In genomic region chr5:30886209-30886608, GRCm38 (mm10) we compare ENCODE assay signal across 9 mouse cellular contexts. TPM values are rescaled to one million over a fixed set of nuclear protein-coding genes. Genes with fewer than 3 reads are reported as not detected.
DNase-seq lines count a peak whose midpoint lies in the region; ATAC-seq and TF ChIP-seq lines count a peak whose summit lies in the region.
"Had no signal": no experiment of that assay in that cellular context is flagged by ENCODE, and none has a peak within 500 bp of the region (broad histone marks: within the 10 kb centered on the region; RNA-seq: fewer than 3 reads in every experiment).

No protein-coding gene starts in this region.

- no peaks in the 10 kb centered on the region for H3K27me3 ChIP-seq in heart, embryonic 13.5 days (replicated peaks)
- no peaks in the 10 kb centered on the region for H3K27me3 ChIP-seq in midbrain, embryonic 10.5 days (ENCODE audit: low read depth, poor library complexity, severe bottlenecking)
- no peaks in the 10 kb centered on the region for H3K27me3 ChIP-seq in midbrain, embryonic 11.5 days (ENCODE audit: control insufficient read depth, insufficient read depth, low read length)
- H3K27me3 ChIP-seq in intestine, postnatal 0 days (replicated peaks; ENCODE audit: control insufficient read depth, insufficient read depth, low read length), result no peaks in the 10 kb centered on the region
- H3K27me3 ChIP-seq in neural tube, embryonic 14.5 days (ENCODE audit: control insufficient read depth, insufficient read depth, low read length), result no peaks in the 10 kb centered on the region

- peak overlapping the region; percentile 82 for H3K4me2 ChIP-seq in heart, embryonic 13.5 days
- H3K4me2 ChIP-seq in midbrain, embryonic 11.5 days, result no peak overlapping the region; the same call in 1 of the 2 replicates
- peak overlapping the region; percentile 91; the same call in 1 of the 2 replicates for H3K4me2 ChIP-seq in intestine, postnatal 0 days (replicated peaks; ENCODE audit: low read depth)
- H3K4me2 ChIP-seq in neural tube, embryonic 14.5 days (ENCODE audit: low read depth, low read length), result peak overlapping the region; percentile 71

- peaks cover 25% of the 10 kb centered on the region for H3K4me1 ChIP-seq in heart, embryonic 13.5 days
- H3K4me1 ChIP-seq in midbrain, embryonic 10.5 days, result peaks cover 30% of the 10 kb centered on the region
- peaks cover 13% of the 10 kb centered on the region for H3K4me1 ChIP-seq in midbrain, embryonic 11.5 days (ENCODE audit: control insufficient read depth, insufficient read depth, low read length)
- H3K4me1 ChIP-seq in intestine, postnatal 0 days (replicated peaks; ENCODE audit: control insufficient read depth, insufficient read depth, low read length), result no peaks in the 10 kb centered on the region
- H3K4me1 ChIP-seq in neural tube, embryonic 14.5 days (ENCODE audit: control insufficient read depth, insufficient read depth, low read length), result peaks cover 14% of the 10 kb centered on the region

- no peak overlapping the region; the same call in 1 of the 2 replicates for H3K27ac ChIP-seq in heart, embryonic 13.5 days (replicated peaks)
- peak overlapping the region; percentile 94; the same call in 1 of the 2 replicates for H3K27ac ChIP-seq in midbrain, embryonic 10.5 days (replicated peaks)
- no peak overlapping the region for H3K27ac ChIP-seq in midbrain, embryonic 11.5 days (ENCODE audit: low read depth, low read length)
- H3K27ac ChIP-seq in intestine, postnatal 0 days (ENCODE audit: low read depth, low read length), result no peak overlapping the region
- H3K27ac ChIP-seq in neural tube, embryonic 14.5 days (ENCODE audit: low read depth, low read length), result no peak overlapping the region

- WGBS in heart, embryonic 13.5 days, result 38% methylated on average over 4 of the region's 4 CpGs
- WGBS in midbrain, embryonic 10.5 days, result 63% methylated on average over 4 of the region's 4 CpGs
- WGBS in midbrain, embryonic 11.5 days, result 47% methylated on average over 4 of the region's 4 CpGs
- 34% methylated on average over 4 of the region's 4 CpGs for WGBS in intestine, postnatal 0 days
- WGBS in neural tube, embryonic 14.5 days, result 58% methylated on average over 4 of the region's 4 CpGs

- ATAC-seq in heart, embryonic 13.5 days (ENCODE audit: extremely low read depth, insufficient number of reproducible peaks, low FRiP score, low TSS enrichment), result no peak
- no peak for ATAC-seq in midbrain, embryonic 11.5 days (ENCODE audit: low FRiP score)
- no peak for ATAC-seq in intestine, postnatal 0 days
- no peak for ATAC-seq in neural tube, embryonic 14.5 days (ENCODE audit: low read depth)

- H3K4me3 ChIP-seq in heart, embryonic 13.5 days, result peak overlapping the region; percentile 87
- H3K4me3 ChIP-seq in midbrain, embryonic 10.5 days, result peak overlapping the region; percentile 73
- H3K4me3 ChIP-seq in midbrain, embryonic 11.5 days (ENCODE audit: low read depth, low read length), result no peak overlapping the region
- H3K4me3 ChIP-seq in intestine, postnatal 0 days (ENCODE audit: low read depth, low read length), result no peak overlapping the region
- no peak overlapping the region for H3K4me3 ChIP-seq in neural tube, embryonic 14.5 days (ENCODE audit: low read depth, low read length)

- no peaks in the 10 kb centered on the region for H3K9me3 ChIP-seq in heart, embryonic 13.5 days
- no peaks in the 10 kb centered on the region for H3K9me3 ChIP-seq in midbrain, embryonic 10.5 days (replicated peaks)
- no peaks in the 10 kb centered on the region for H3K9me3 ChIP-seq in midbrain, embryonic 11.5 days (ENCODE audit: control insufficient read depth, low read length)
- H3K9me3 ChIP-seq in intestine, postnatal 0 days (ENCODE audit: control insufficient read depth), result no peaks in the 10 kb centered on the region
- H3K9me3 ChIP-seq in neural tube, embryonic 14.5 days (ENCODE audit: control insufficient read depth, low read length), result no peaks in the 10 kb centered on the region

- intact Hi-C loops in heart, postnatal 25 days (cut with DNase I), result no loop called here

- no peak overlapping the region for H3K9ac ChIP-seq in heart, embryonic 13.5 days
- no peak overlapping the region for H3K9ac ChIP-seq in midbrain, embryonic 11.5 days (ENCODE audit: low read length)
- no peak overlapping the region for H3K9ac ChIP-seq in intestine, postnatal 0 days (ENCODE audit: low read depth, low read length)
- no peak overlapping the region for H3K9ac ChIP-seq in neural tube, embryonic 14.5 days (replicated peaks; ENCODE audit: low read depth, low read length)

- DNase-seq in heart, postnatal 25 days (ENCODE audit: low spot score), result no peak
- no peak for DNase-seq in midbrain, embryonic 10.5 days (ENCODE audit: low spot score)
- no peak for DNase-seq in midbrain, embryonic 11.5 days (ENCODE audit: low spot score, missing footprints)
- no peak for DNase-seq in frontal cortex, postnatal 10 days (ENCODE audit: low spot score in 2 of 2)
- DNase-seq in left cerebral cortex, adult 18-20 months (ENCODE audit: low spot score in 2 of 2), result no peak
- DNase-seq: thymus, adult 18-20 months had no signal

- TF ChIP-seq CTCF in intestine, postnatal 0 days (IDR thresholded peaks at IDR 0.05; ENCODE audit: low read depth), result no peak

- H3K36me3 ChIP-seq in heart, embryonic 13.5 days, result peaks cover 9% of the 10 kb centered on the region
- H3K36me3 ChIP-seq in midbrain, embryonic 10.5 days, result peaks cover 10% of the 10 kb centered on the region
- no peaks in the 10 kb centered on the region; the same call in 1 of the 2 replicates for H3K36me3 ChIP-seq in midbrain, embryonic 11.5 days (ENCODE audit: control insufficient read depth, insufficient read depth, low read length)
- H3K36me3 ChIP-seq in intestine, postnatal 0 days (ENCODE audit: control insufficient read depth, insufficient read depth), result peaks cover 4% of the 10 kb centered on the region; the same call in 1 of the 2 replicates
- no peaks in the 10 kb centered on the region for H3K36me3 ChIP-seq in neural tube, embryonic 14.5 days (ENCODE audit: control insufficient read depth, insufficient read depth, low read length)

RNA-seq across cellular contexts. Expression of gene Agbl5, which starts 2.3 kb away (rescaled TPM):
- polyA plus RNA-seq in heart, embryonic 13.5 days (2015; fragmentation: Nextera tagmentation; extraction: Ambion mirVana), result 9.9 and 11.5 TPM in 2 replicates
- total RNA-seq in heart, postnatal 25 days (2021), result 1 to 10 TPM; 5.9 to 6.8 TPM
- 17.4 and 20.1 TPM in 2 replicates for polyA plus RNA-seq in midbrain, embryonic 10.5 days (2016; fragmentation: Nextera tagmentation; extraction: Ambion mirVana)
- polyA plus RNA-seq in midbrain, embryonic 11.5 days (2014; fragmentation: Nextera tagmentation; extraction: Ambion mirVana), result 22.0 and 22.3 TPM in 2 replicates
- 5.5 and 6.5 TPM in 2 replicates for polyA plus RNA-seq in intestine, postnatal 0 days (2015; fragmentation: Nextera tagmentation; extraction: Ambion mirVana)
- polyA plus RNA-seq in neural tube, embryonic 14.5 days (2014; fragmentation: Nextera tagmentation; extraction: Ambion mirVana), result 27.7 and 29.2 TPM in 2 replicates
- total RNA-seq in left cerebral cortex, adult 18-20 months (2021), result 10 to 100 TPM; 15.6 to 16.4 TPM

RNA-seq across cellular contexts. Expression of gene Tmem214, which starts 18.4 kb away (rescaled TPM):
- polyA plus RNA-seq in heart, embryonic 13.5 days (2015; fragmentation: Nextera tagmentation; extraction: Ambion mirVana), result 66.8 and 68.0 TPM in 2 replicates
- 10 to 100 TPM; 36.5 to 39.1 TPM for total RNA-seq in heart, postnatal 25 days (2021)
- 63.3 and 63.6 TPM in 2 replicates for polyA plus RNA-seq in midbrain, embryonic 10.5 days (2016; fragmentation: Nextera tagmentation; extraction: Ambion mirVana)
- 32.5 and 35.4 TPM in 2 replicates for polyA plus RNA-seq in midbrain, embryonic 11.5 days (2014; fragmentation: Nextera tagmentation; extraction: Ambion mirVana)
- polyA plus RNA-seq in intestine, postnatal 0 days (2015; fragmentation: Nextera tagmentation; extraction: Ambion mirVana), result 46.1 and 47.6 TPM in 2 replicates
- 48.6 and 53.7 TPM in 2 replicates for polyA plus RNA-seq in neural tube, embryonic 14.5 days (2014; fragmentation: Nextera tagmentation; extraction: Ambion mirVana)
- 10 to 100 TPM; 63.7 to 68.0 TPM for total RNA-seq in left cerebral cortex, adult 18-20 months (2021)

RNA-seq across cellular contexts. Expression of gene Ost4, which starts 21.4 kb away (rescaled TPM):
- polyA plus RNA-seq in heart, embryonic 13.5 days (2015; fragmentation: Nextera tagmentation; extraction: Ambion mirVana), result 421 and 441 TPM in 2 replicates
- total RNA-seq in heart, postnatal 25 days (2021), result 100 to 1,000 TPM; 142 to 150 TPM
- 380 and 415 TPM in 2 replicates for polyA plus RNA-seq in midbrain, embryonic 10.5 days (2016; fragmentation: Nextera tagmentation; extraction: Ambion mirVana)
- polyA plus RNA-seq in midbrain, embryonic 11.5 days (2014; fragmentation: Nextera tagmentation; extraction: Ambion mirVana), result 340 and 376 TPM in 2 replicates
- 458 and 495 TPM in 2 replicates for polyA plus RNA-seq in intestine, postnatal 0 days (2015; fragmentation: Nextera tagmentation; extraction: Ambion mirVana)
- polyA plus RNA-seq in neural tube, embryonic 14.5 days (2014; fragmentation: Nextera tagmentation; extraction: Ambion mirVana), result 234 TPM in 2 replicates
- total RNA-seq in left cerebral cortex, adult 18-20 months (2021), result 100 to 1,000 TPM; 103 to 111 TPM

RNA-seq across cellular contexts. Expression of gene Emilin1, which starts 27.0 kb away (rescaled TPM):
- polyA plus RNA-seq in heart, embryonic 13.5 days (2015; fragmentation: Nextera tagmentation; extraction: Ambion mirVana), result 166 and 168 TPM in 2 replicates
- total RNA-seq in heart, postnatal 25 days (2021), result 10 to 100 TPM; 27.6 to 29.7 TPM
- 61.8 and 67.4 TPM in 2 replicates for polyA plus RNA-seq in midbrain, embryonic 10.5 days (2016; fragmentation: Nextera tagmentation; extraction: Ambion mirVana)
- 28.1 and 30.3 TPM in 2 replicates for polyA plus RNA-seq in midbrain, embryonic 11.5 days (2014; fragmentation: Nextera tagmentation; extraction: Ambion mirVana)
- polyA plus RNA-seq in intestine, postnatal 0 days (2015; fragmentation: Nextera tagmentation; extraction: Ambion mirVana), result 63.2 and 63.7 TPM in 2 replicates
- polyA plus RNA-seq in neural tube, embryonic 14.5 days (2014; fragmentation: Nextera tagmentation; extraction: Ambion mirVana), result 3.5 and 22.9 TPM in 2 replicates
- total RNA-seq in left cerebral cortex, adult 18-20 months (2021), result 1 to 10 TPM; 2.6 to 3.6 TPM

RNA-seq across cellular contexts. Expression of gene Khk, which starts 35.0 kb away (rescaled TPM):
- 10.2 and 11.7 TPM in 2 replicates for polyA plus RNA-seq in heart, embryonic 13.5 days (2015; fragmentation: Nextera tagmentation; extraction: Ambion mirVana)
- total RNA-seq in heart, postnatal 25 days (2021), result 10 to 100 TPM; 21.1 to 22.6 TPM
- 7.5 and 9.7 TPM in 2 replicates for polyA plus RNA-seq in midbrain, embryonic 10.5 days (2016; fragmentation: Nextera tagmentation; extraction: Ambion mirVana)
- 4.6 and 6.9 TPM in 2 replicates for polyA plus RNA-seq in midbrain, embryonic 11.5 days (2014; fragmentation: Nextera tagmentation; extraction: Ambion mirVana)
- 89.6 and 97.9 TPM in 2 replicates for polyA plus RNA-seq in intestine, postnatal 0 days (2015; fragmentation: Nextera tagmentation; extraction: Ambion mirVana)
- 8.3 and 10.4 TPM in 2 replicates for polyA plus RNA-seq in neural tube, embryonic 14.5 days (2014; fragmentation: Nextera tagmentation; extraction: Ambion mirVana)
- total RNA-seq in left cerebral cortex, adult 18-20 months (2021), result 10 to 100 TPM; 15.8 to 19.3 TPM

Comparison
In these comparisons a context has a peak if more than half of its experiments do, and no peak if none do; other contexts are left out.
1. H3K4me3 ChIP-seq: peak in heart, embryonic 13.5 days (single experiment) and midbrain, embryonic 10.5 days (single experiment); none in midbrain, embryonic 11.5 days (single experiment), intestine, postnatal 0 days (single experiment) and neural tube, embryonic 14.5 days (single experiment).